Mouse (Mus musculus) retina, postnatal 1 day (tissue): ENCODE measurements around the gene Pcdh11x.
"Not testable (repeated sequence)": the region's sequence is repeated elsewhere in the genome, so short reads cannot be mapped to it uniquely, and the experiment has no call there.

Experiments used
- DNase-seq: peaks from one replicate; pipeline ENCODE4 v3.0.0-alpha.2; 2012

Pcdh11x gene

DNA sequence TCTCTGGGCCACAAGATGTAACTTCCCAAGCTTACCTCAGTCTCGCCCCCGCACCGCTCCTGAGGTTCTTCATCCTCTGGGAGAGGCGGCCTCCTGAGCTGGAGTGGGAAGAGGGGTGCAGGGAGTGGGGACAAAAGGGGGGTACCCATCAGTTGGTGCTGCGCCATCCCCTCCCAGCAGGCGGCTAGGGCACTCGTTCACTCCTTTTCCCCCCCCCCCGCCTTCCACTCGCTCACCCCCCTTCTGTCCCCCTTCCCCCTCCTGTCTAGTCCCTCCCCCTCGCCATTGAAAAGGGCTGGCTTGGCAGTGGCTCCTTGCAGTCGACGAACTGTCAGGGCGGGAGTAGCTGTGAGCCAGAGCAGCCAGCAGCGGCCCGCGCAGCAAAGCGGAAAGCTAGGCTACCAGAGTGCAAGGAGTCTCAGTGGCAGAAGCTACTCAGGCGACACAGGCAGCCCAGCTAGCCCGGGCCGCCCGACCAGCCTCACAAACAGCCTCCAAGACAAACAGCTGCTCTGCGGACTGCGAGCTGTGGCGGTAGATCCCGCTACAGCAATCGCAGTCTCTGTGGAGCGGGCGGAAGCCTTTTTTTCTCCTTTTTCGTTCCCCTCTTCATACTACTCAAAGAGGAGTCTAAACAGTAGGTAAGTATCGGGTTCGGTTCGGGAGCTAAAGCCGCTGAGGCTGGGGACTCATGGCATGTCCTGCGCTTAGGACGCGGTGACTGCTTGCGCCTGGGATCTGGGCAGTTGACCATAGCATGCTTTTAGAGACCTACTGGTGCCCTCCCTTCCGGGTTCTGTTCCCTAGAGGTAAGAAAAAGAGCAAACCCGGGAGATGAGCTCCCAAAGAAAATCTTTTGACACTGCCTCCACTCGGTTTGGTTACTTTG lies at the start of gene Pcdh11x:
TSS of gene Pcdh11x (plus strand) at position 249 of the 889 bp plus-strand sequence.
- DNase-seq, result peak; percentile 88

DNA sequence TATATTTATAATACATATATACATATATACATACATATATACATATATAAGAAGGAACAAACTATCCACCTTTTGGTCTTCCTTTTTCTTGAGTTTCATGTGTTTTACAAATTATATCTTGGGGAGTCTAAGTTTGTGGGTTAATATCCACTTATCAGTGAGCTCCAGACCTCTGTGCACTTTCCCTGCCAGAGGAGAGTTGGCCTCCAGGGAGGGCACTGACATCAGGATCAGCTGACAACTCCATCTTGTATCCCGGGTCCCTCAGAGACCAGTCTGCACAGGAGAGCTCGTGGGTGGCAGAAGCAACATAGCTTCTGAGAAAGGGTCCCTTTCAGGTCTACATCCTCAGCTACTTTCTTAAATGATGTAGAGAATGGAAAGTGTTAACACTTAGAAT lies 30.0 kb upstream of the Pcdh11x start:
- DNase-seq, result no peak

DNA sequence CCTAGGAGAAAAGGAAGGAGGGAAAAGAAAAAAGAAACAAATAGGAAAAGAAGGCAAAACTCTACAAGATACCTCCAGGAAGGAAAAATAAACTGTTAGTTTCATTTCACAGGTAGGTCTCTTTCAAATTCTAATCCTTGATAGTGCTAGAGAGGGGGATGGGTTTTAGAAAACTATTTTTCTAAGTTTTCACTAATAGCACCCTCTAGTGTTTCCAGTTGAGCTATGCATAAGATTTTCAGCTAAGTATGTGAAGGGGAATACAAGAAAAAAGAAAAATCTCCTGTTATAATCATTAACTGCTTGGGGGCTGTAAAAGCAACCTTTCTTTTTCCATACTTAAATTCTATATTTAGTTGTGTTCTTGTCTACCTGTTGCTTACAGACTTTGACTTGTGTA lies 4.5 kb upstream of the Pcdh11x start:
- DNase-seq, result no peak

- no peak for DNase-seq
Measured at GRCm38 (mm10) chrX:120287502-120287901, 2.6 kb upstream of the Pcdh11x start.

- peak; percentile 25 for DNase-seq
Measured at GRCm38 (mm10) chrX:120290900-120291280, 831 bp downstream of the Pcdh11x start.

- peak; percentile 58 for DNase-seq
Measured at GRCm38 (mm10) chrX:120291696-120292095, 1.6 kb downstream of the Pcdh11x start.

DNA sequence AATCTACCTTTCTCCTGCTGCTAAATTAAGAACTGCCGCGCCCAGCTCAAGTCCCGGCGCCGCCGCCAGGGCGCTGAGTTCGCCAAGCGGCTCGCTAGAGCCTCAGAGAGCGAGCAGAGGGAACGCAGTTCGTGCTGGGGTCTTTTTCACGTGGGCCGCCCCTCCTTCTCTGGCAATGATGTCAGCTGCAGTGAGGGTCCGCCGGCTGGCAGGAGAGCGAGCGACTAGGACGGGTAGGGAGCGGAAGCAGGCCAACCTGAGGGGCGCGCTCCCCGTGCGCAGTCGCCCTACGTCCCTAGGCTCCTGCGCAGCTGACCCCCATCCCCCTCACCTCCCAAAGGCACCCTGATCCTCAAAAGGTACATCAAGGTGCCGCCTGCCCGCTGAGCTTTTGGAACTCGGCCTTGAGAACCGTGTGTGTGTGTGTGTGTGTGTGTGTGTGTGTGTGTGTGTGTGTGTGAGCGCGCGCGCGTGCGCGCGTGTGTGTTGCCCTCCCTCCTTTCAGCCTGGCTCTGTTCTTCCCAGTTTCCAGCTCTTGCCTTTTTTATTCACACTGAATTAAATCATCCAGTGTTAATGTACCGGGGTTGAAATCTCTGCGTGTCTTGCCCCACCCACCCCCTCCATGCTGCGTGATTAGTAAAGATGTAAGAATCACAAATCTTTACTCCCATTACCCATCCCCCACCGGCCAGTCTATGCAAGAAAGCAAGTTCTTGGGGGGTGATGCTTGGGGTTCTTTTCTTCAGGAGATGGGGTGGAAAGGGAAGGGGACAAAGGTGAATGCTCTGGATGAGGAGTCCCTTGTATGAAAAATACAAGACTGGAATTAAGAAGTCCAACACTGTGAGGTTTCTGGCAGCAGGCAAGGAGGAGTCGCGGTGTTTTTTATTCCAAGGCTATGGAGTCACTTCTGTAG lies 3.0 kb downstream of the Pcdh11x start:
- peak; percentile 80 for DNase-seq

DNA sequence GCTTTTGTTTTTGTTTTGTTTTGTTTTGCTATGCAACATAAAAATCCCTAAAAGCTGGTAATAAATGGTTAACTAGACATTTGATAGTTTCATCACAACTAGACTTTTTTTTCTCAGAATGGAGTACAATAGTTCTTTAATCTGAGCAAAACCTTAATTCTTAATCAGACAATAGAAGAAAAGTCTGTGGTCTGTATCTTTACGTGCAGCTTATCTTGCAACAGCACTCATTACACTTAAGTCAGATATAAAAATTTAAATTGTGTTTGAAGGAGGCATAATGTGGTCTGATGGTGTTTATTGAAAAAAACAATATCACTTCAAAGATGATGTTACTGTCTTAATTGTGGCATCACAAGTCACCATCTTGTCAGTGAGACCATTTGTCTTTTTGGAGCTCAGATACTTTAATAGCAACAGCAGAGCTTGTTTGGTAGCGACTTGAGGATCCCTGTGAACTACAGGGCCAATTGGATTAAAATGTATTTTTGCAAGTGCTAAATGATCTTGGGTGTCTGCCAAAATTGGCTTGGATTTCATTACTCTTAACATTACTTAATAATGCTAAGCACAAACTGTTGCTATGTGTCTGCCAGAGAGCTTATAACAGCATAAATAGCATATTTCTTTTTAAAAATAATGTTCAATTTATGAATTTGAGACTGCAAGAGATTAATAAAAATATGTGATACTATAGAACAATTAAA lies 11.6 kb downstream of the Pcdh11x start:
- no peak for DNase-seq

- not testable (repeated sequence) for DNase-seq
Measured at GRCm38 (mm10) chrX:120312995-120313394, 22.9 kb downstream of the Pcdh11x start, which contains the start of gene H2afb3. H2afb3 (minus strand) TSS chrX:120313095.

- DNase-seq, result no peak
Measured at GRCm38 (mm10) chrX:120466225-120466624, 176.2 kb downstream of the Pcdh11x start.

DNA sequence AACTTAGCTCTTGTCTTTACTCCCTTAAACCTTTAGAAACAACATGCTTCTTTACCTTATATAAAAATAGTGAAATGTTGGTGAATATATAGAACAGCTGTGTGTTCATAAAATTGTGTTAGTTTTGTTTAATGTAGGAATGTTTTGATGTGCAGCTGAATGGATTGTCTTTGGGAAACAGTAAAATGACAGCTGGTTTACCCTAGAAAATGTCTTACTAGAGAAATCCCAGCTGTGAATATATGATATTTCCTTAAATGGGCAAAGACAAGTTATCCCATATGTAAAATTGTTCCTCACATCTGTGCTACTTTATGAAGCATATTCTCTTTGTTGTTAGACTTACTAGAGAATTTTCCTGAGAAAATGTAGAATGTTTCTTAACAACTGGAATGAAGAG lies 196.4 kb downstream of the Pcdh11x start:
- no peak for DNase-seq

GRCm38 (mm10) chrX:120524986-120525385 lies 234.9 kb downstream of the Pcdh11x start:
- no peak for DNase-seq

- DNase-seq, result no peak
Measured at GRCm38 (mm10) chrX:120599309-120599708, 309.2 kb downstream of the Pcdh11x start.

GRCm38 (mm10) chrX:120618460-120618859 lies 328.4 kb downstream of the Pcdh11x start:
- no peak for DNase-seq

DNA sequence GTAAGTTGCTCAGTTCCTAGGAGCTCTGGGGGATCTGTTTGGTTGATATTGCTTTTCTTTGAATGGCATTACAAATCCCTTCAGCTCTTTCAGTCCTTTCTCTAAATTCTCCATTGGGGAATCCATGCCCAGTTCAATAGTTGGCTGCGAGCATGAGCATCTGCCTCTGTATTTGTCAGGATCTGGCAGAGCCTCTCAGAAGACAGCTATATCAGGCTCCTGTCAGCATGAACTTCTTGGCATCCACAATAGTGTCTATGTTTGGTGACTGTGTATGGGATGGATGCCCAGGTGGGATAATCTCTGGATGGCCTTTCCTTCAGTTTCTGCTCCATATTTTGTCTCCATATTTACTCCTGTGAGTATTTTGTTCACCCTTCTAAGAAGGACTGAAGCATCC lies 380.2 kb downstream of the Pcdh11x start:
- not testable (repeated sequence) for DNase-seq

GRCm38 (mm10) chrX:120734144-120734543 lies 444.1 kb downstream of the Pcdh11x start:
- no peak for DNase-seq

DNA sequence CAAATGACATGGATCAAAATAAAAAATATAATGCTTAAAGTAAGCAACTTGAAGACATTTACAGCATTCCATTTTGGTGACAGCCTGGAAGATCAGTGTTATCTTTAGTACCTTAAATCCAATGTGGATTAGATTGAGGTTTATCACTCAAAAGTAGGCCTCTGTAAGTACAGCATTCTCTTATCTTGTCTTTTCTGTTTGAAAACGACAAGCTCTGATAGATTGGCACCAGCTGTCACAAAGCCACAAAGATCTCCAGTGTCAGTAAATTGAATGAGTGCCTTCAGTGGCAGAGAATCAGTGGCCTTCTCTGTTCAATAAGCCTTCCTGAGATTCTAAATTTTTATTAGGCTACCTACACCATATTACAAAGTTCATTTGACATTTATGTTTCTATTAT lies 445.7 kb downstream of the Pcdh11x start:
- DNase-seq, result no peak

GRCm38 (mm10) chrX:120944556-120944955 lies 654.5 kb downstream of the Pcdh11x start:
- DNase-seq, result no peak
